Mouse (Mus musculus): ENCODE data around the gene Eya2. TPM values are rescaled to one million over a fixed set of nuclear protein-coding genes. Genes with fewer than 3 reads are reported as not detected.

Eya2 gene
- total and polyA plus RNA-seq, 3 experiments: not detected

DNA sequence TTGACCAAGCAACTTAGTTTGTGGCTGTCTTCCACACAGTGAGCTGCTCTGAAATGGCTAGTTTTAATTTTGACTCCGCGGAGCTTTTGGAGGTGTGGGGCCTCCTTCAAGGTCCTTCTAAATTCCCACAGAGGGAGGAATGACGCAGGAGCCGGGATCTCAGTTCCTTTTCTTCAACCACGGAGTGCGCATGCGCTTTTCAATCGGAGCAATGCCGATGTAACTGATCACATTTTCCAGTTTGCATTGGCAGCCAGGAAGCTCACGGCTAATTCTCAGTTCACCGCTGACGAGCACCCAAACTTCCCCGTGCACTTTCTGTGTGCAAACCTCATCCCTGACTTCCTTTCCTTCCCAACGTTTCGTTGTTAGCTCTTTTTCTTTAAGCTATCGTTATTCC lies 4.1 kb upstream of the Eya2 start:
- no peaks in the 10 kb centered on the region for H3K9me3 ChIP-seq (replicated peaks; ENCODE audit: insufficient read depth, low read length)
- DNase-seq (ENCODE audit: low read depth, low spot score): no peak

DNA sequence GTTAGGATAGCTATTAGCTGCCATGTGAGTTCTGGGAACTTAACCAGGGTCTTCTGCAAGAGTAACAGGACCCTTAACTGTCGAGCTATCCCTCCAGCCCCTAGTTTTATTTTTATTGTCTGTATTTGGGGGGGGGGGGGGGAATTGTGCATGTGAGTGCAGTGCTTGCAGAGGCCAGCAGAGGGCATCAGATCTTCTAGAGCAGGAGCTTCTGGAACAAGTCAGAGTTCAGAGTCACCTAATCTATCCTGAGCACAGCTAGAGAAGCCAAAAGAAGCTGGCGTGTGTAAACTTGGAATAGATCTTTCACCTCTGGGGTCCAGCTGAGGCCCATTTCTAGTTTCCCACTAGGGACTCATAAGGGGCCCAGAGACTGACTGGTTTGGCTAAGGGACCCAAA lies 1.1 kb upstream of the Eya2 start:
- H3K36me3 ChIP-seq (ENCODE audit: control insufficient read depth in 1 of 2, insufficient read depth in 2 of 2, low read length in 2 of 2): no peaks in the 10 kb centered on the region
- H3K4me1 ChIP-seq (ENCODE audit: control insufficient read depth in 1 of 2, insufficient read depth in 2 of 2, low read length in 2 of 2): no peaks in the 10 kb centered on the region
- no peak overlapping the region for H3K9ac ChIP-seq (ENCODE audit: control insufficient read depth, low read depth, low read length, poor library complexity, severe bottlenecking)
- H3K27ac ChIP-seq (ENCODE audit: control insufficient read depth, low read depth, low read length): no peak overlapping the region
- no peak for DNase-seq (ENCODE audit: low read depth, low spot score)
- no peaks in the 10 kb centered on the region for H3K27me3 ChIP-seq (ENCODE audit: control insufficient read depth in 1 of 2, insufficient read depth in 2 of 2, low read length in 2 of 2)
- H3K9me3 ChIP-seq (replicated peaks; ENCODE audit: insufficient read depth, low read length): no peaks in the 10 kb centered on the region
- H3K79me2 ChIP-seq (ENCODE audit: control insufficient read depth, insufficient read depth, low read length, poor library complexity): no peaks in the 10 kb centered on the region
- TF ChIP-seq NELFE (IDR thresholded peaks at IDR 0.05; ENCODE audit: low read depth, low read length) (no peak), CTCF (IDR thresholded peaks at IDR 0.05 in 2 of 3, conservative IDR thresholded peaks at IDR 0.05 in 1 of 3; ENCODE audit: control insufficient read depth in 1 of 3, insufficient read depth in 1 of 3, low read depth in 2 of 3, low read length in 3 of 3, poor library complexity in 1 of 3, severe bottlenecking in 1 of 3) (peak in 2 of 3 experiments; percentile 12 to 14; a peak in 2 of 6 replicates)
- no peak overlapping the region for H3K4me3 ChIP-seq (ENCODE audit: control insufficient read depth in 1 of 2, insufficient read depth in 1 of 2, low read depth in 2 of 2, low read length in 2 of 2)

More for the DNA sequence above, 4.1 kb upstream of the Eya2 start:
- Histone ChIP-seq H3K4me3 (ENCODE audit: control insufficient read depth in 1 of 2, insufficient read depth in 1 of 2, low read depth in 2 of 2, low read length in 2 of 2) (no peak overlapping the region), H3K9ac (ENCODE audit: control insufficient read depth, low read depth, low read length, poor library complexity, severe bottlenecking) (no peak overlapping the region), H3K79me2 (ENCODE audit: control insufficient read depth, insufficient read depth, low read length, poor library complexity) (no peaks in the 10 kb centered on the region), H3K36me3 (ENCODE audit: control insufficient read depth in 1 of 2, insufficient read depth in 2 of 2, low read length in 2 of 2) (no peaks in the 10 kb centered on the region), H3K27me3 (ENCODE audit: control insufficient read depth in 1 of 2, insufficient read depth in 2 of 2, low read length in 2 of 2) (no peaks in the 10 kb centered on the region), H3K27ac (ENCODE audit: control insufficient read depth, low read depth, low read length) (no peak overlapping the region), H3K4me1 (ENCODE audit: control insufficient read depth in 1 of 2, insufficient read depth in 2 of 2, low read length in 2 of 2) (no peaks in the 10 kb centered on the region)
- TF ChIP-seq POLR2AphosphoS5 (IDR thresholded peaks at IDR 0.05; ENCODE audit: borderline replicate concordance, low read depth, low read length): no peak
- TF ChIP-seq ZKSCAN1 (IDR thresholded peaks at IDR 0.05; ENCODE audit: low read depth, low read length): no peak
- no peak for TF ChIP-seq JUND (IDR thresholded peaks at IDR 0.05; ENCODE audit: low read depth, low read length)
- no peak for TF ChIP-seq SIN3A (IDR thresholded peaks at IDR 0.05; ENCODE audit: low read length)

DNA sequence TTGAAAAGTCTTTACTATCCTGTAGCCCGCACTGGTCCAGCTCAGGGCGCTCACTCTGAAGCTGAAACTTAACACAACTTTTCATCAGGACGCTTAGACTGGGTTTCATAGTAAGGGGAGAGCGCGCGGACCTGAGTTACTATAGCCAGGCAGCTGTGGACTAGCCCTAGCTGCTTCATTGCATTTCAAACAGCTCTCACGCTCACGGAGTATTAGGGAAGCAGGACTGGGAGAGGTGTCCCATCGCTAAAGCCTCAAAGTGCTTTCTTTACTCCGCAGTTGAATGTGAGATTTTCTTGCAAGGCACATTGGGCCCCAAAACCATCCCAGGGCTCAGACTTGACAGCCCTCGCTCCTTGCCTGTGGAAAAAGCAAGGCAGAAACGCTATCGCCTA lies 841 bp downstream of the Eya2 start:
- no peaks in the 10 kb centered on the region for H3K36me3 ChIP-seq (ENCODE audit: control insufficient read depth in 1 of 2, insufficient read depth in 2 of 2, low read length in 2 of 2)
- H3K4me3 ChIP-seq (ENCODE audit: control insufficient read depth in 1 of 2, insufficient read depth in 1 of 2, low read depth in 2 of 2, low read length in 2 of 2): no peak overlapping the region
- H3K27ac ChIP-seq (ENCODE audit: control insufficient read depth, low read depth, low read length): no peak overlapping the region
- no peaks in the 10 kb centered on the region for H3K79me2 ChIP-seq (ENCODE audit: control insufficient read depth, insufficient read depth, low read length, poor library complexity)
- TF ChIP-seq POLR2A (IDR thresholded peaks at IDR 0.05; ENCODE audit: control insufficient read depth in 1 of 2, insufficient read depth in 1 of 2, low read depth in 1 of 2, low read length in 2 of 2, poor library complexity in 1 of 2) (no peak), GATA1 (IDR thresholded peaks at IDR 0.05; ENCODE audit: low read depth, low read length) (no peak), TCF12 (IDR thresholded peaks at IDR 0.05; ENCODE audit: low read depth, low read length) (no peak), CHD1 (IDR thresholded peaks at IDR 0.05; ENCODE audit: low read depth, low read length) (no peak), GABPA (IDR thresholded peaks at IDR 0.05; ENCODE audit: low read depth, low read length) (no peak), MAFK (IDR thresholded peaks at IDR 0.05; ENCODE audit: borderline replicate concordance, low read depth, low read length) (no peak), USF2 (IDR thresholded peaks at IDR 0.05; ENCODE audit: borderline replicate concordance in 1 of 2, insufficient read depth in 1 of 2, low read depth in 1 of 2, low read length in 2 of 2) (no peak), MEF2A (IDR thresholded peaks at IDR 0.05; ENCODE audit: extremely low read depth, insufficient replicate concordance, low read depth, low read length, poor library complexity, severe bottlenecking) (no peak), MYB (IDR thresholded peaks at IDR 0.05; ENCODE audit: low read depth, low read length) (no peak), UBTF (IDR thresholded peaks at IDR 0.05; ENCODE audit: borderline replicate concordance, insufficient read depth, low read depth, low read length) (no peak), RCOR1 (IDR thresholded peaks at IDR 0.05; ENCODE audit: low read depth, low read length) (no peak), SMC3 (IDR thresholded peaks at IDR 0.05; ENCODE audit: low read depth, low read length) (no peak), ETS1 (IDR thresholded peaks at IDR 0.05; ENCODE audit: low read depth, low read length) (no peak), RAD21 (IDR thresholded peaks at IDR 0.05; ENCODE audit: low read depth, low read length) (no peak)
- H3K27me3 ChIP-seq (ENCODE audit: control insufficient read depth in 1 of 2, insufficient read depth in 2 of 2, low read length in 2 of 2): no peaks in the 10 kb centered on the region
- no peaks in the 10 kb centered on the region for H3K4me1 ChIP-seq (ENCODE audit: control insufficient read depth in 1 of 2, insufficient read depth in 2 of 2, low read length in 2 of 2)
- no peaks in the 10 kb centered on the region for H3K9me3 ChIP-seq (replicated peaks; ENCODE audit: insufficient read depth, low read length)
- DNase-seq (ENCODE audit: low read depth, low spot score): no peak
- H3K9ac ChIP-seq (ENCODE audit: control insufficient read depth, low read depth, low read length, poor library complexity, severe bottlenecking): no peak overlapping the region
